Comparison of ENCODE assay signal across 8 mouse cellular contexts in the genomic region with DNA sequence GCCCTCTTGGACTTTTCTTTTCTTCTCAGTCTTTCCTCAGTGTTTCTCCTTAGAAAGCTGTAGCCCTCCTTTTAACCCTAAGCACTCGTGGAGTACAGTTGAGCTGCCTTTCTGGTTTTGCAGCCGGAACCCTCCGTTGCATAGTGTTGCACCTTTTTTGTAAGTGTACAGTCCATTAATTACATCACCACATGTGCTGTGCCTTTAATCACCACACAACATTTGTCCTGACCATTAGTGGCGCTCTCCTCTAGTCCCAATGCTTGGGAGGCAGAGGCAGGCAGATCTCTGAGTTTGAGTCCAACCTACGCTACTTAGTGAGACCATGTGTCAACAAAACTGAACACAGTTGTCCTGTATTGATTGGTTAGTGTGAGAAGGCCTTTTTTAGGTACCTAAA. TPM values are rescaled to one million over a fixed set of nuclear protein-coding genes. Genes with fewer than 3 reads are reported as not detected.
DNase-seq lines count a peak whose midpoint lies in the region; ATAC-seq and TF ChIP-seq lines count a peak whose summit lies in the region.

No protein-coding gene starts in this region.

- no peaks in the 10 kb centered on the region for H3K9me3 ChIP-seq in heart, embryonic 12.5 days (replicated peaks)
- H3K9me3 ChIP-seq in G1E (replicated peaks) = no peaks in the 10 kb centered on the region
- H3K9me3 ChIP-seq in heart, postnatal 0 days (replicated peaks; ENCODE audit: control insufficient read depth, low read length) = no peaks in the 10 kb centered on the region
- H3K9me3 ChIP-seq in midbrain, embryonic 10.5 days (replicated peaks) = no peaks in the 10 kb centered on the region

- no peaks in the 10 kb centered on the region for H3K27me3 ChIP-seq in heart, embryonic 12.5 days (replicated peaks)
- no peaks in the 10 kb centered on the region for H3K27me3 ChIP-seq in G1E (ENCODE audit: insufficient read depth, low read length)
- H3K27me3 ChIP-seq in heart, postnatal 0 days (ENCODE audit: control insufficient read depth, insufficient read depth, low read length) = no peaks in the 10 kb centered on the region
- H3K27me3 ChIP-seq in midbrain, embryonic 10.5 days (ENCODE audit: low read depth, poor library complexity, severe bottlenecking) = no peaks in the 10 kb centered on the region

- no peak for DNase-seq in heart, postnatal 4 days
- DNase-seq in G1E (ENCODE audit: low spot score) = no peak
- no peak for DNase-seq in heart, postnatal 0 days (ENCODE audit: low spot score)
- no peak for DNase-seq in midbrain, embryonic 10.5 days (ENCODE audit: low spot score)
- DNase-seq in left cerebral cortex, adult 8-10 months (ENCODE audit: low spot score in 2 of 2) = no peak
- DNase-seq in urinary bladder, postnatal 36 days (ENCODE audit: low spot score in 2 of 2) = no peak
- DNase-seq in urinary bladder, postnatal 14 days (ENCODE audit: low spot score) = no peak

- 0 out of 2 replicates have a peak overlapping the region, but pooled peaks have one; percentile 97 for H3K27ac ChIP-seq in heart, embryonic 12.5 days (ENCODE audit: poor library complexity, severe bottlenecking)
- H3K27ac ChIP-seq in heart, postnatal 0 days (ENCODE audit: low read depth) = peak overlapping the region; percentile 87
- peak overlapping the region; percentile 96 for H3K27ac ChIP-seq in midbrain, embryonic 10.5 days (replicated peaks)

- H3K4me1 ChIP-seq in heart, embryonic 12.5 days (replicated peaks) = peaks cover 17% of the 10 kb centered on the region
- peaks cover 44% of the 10 kb centered on the region for H3K4me1 ChIP-seq in G1E (ENCODE audit: insufficient read depth, low read depth, low read length)
- H3K4me1 ChIP-seq in heart, postnatal 0 days (ENCODE audit: control insufficient read depth, insufficient read depth) = peaks cover 13% of the 10 kb centered on the region
- peaks cover 28% of the 10 kb centered on the region for H3K4me1 ChIP-seq in midbrain, embryonic 10.5 days

- H3K4me2 ChIP-seq in heart, embryonic 12.5 days = peak overlapping the region; percentile 87
- peak overlapping the region; percentile 89 for H3K4me2 ChIP-seq in heart, postnatal 0 days (ENCODE audit: low read depth, low read length)

- TF ChIP-seq CTCF in G1E (IDR thresholded peaks at IDR 0.05; ENCODE audit: low read depth, low read length) = no peak
- no peak; the same call in 1 of the 2 replicates for TF ChIP-seq CTCF in heart, postnatal 0 days (IDR thresholded peaks at IDR 0.05; ENCODE audit: low read depth)

- no peak for TF ChIP-seq EP300 in heart, postnatal 0 days (IDR thresholded peaks at IDR 0.05; ENCODE audit: low read depth)

- WGBS in heart, embryonic 12.5 days = 82% methylated on average over 5 of the region's 5 CpGs
- WGBS in heart, postnatal 0 days = 83% methylated on average over 5 of the region's 5 CpGs
- 86% methylated on average over 5 of the region's 5 CpGs for WGBS in midbrain, embryonic 10.5 days

- H3K36me3 ChIP-seq in heart, embryonic 12.5 days = peaks cover 44% of the 10 kb centered on the region
- peaks cover 51% of the 10 kb centered on the region for H3K36me3 ChIP-seq in G1E (replicated peaks)
- peaks cover 41% of the 10 kb centered on the region for H3K36me3 ChIP-seq in heart, postnatal 0 days (replicated peaks; ENCODE audit: control insufficient read depth, insufficient read depth, low read length)
- peaks cover 46% of the 10 kb centered on the region for H3K36me3 ChIP-seq in midbrain, embryonic 10.5 days

- H3K9ac ChIP-seq in heart, embryonic 12.5 days = peak overlapping the region; percentile 99
- H3K9ac ChIP-seq in heart, postnatal 0 days (replicated peaks; ENCODE audit: low read depth, low read length) = peak overlapping the region; percentile 99

- no peak for ATAC-seq in heart, embryonic 12.5 days (ENCODE audit: insufficient number of reproducible peaks, low FRiP score)
- ATAC-seq in G1E (ENCODE audit: extremely low read depth, insufficient number of reproducible peaks, low FRiP score, poor library complexity, severe bottlenecking) = no peak
- no peak for ATAC-seq in heart, postnatal 0 days (ENCODE audit: insufficient read depth, low read depth)

- H3K4me3 ChIP-seq in heart, embryonic 12.5 days = peak overlapping the region; percentile 97
- H3K4me3 ChIP-seq in G1E (ENCODE audit: low read depth, low read length) = peak overlapping the region; percentile 99
- H3K4me3 ChIP-seq in heart, postnatal 0 days (ENCODE audit: low read depth, low read length) = peak overlapping the region; percentile 98
- H3K4me3 ChIP-seq in midbrain, embryonic 10.5 days = peak overlapping the region; percentile 99

RNA-seq across cellular contexts. Expression of a gene that starts 0.8 kb away (rescaled TPM):
- 59.7 and 65.0 TPM in 2 replicates for polyA plus RNA-seq in heart, embryonic 12.5 days (2016; fragmentation: Nextera tagmentation; extraction: Ambion mirVana)
- total RNA-seq in heart, postnatal 4 days (2021) = 10 to 100 TPM; 54.4 to 54.8 TPM
- total RNA-seq in G1E (2014; fragmentation: Nextera tagmentation) (26.4 and 47.0 TPM in 2 replicates), G1E (2017) (42.5 and 45.9 TPM in 2 replicates)
- 65.7 and 66.3 TPM in 2 replicates for polyA plus RNA-seq in G1E (2012)
- total RNA-seq in heart, postnatal 0 days (2014; rRNA removed; ENCODE audit: low replicate concordance) = 51.1 and 64.0 TPM in 2 replicates
- 34.2 and 38.6 TPM in 2 replicates for polyA plus RNA-seq in heart, postnatal 0 days (2015; fragmentation: Nextera tagmentation; extraction: Ambion mirVana)
- polyA plus RNA-seq in midbrain, embryonic 10.5 days (2016; fragmentation: Nextera tagmentation; extraction: Ambion mirVana) = 136 and 151 TPM in 2 replicates
- total RNA-seq in left cerebral cortex, adult 8-10 months (2022) = 100 to 1,000 TPM; 131 to 140 (median 137) TPM

RNA-seq across cellular contexts. Expression of a gene that starts 1.0 kb away (rescaled TPM):
- 8.1 and 11.6 TPM in 2 replicates for polyA plus RNA-seq in heart, embryonic 12.5 days (2016; fragmentation: Nextera tagmentation; extraction: Ambion mirVana)
- total RNA-seq in heart, postnatal 4 days (2021) = 1 to 10 TPM; 5.5 to 6.4 TPM
- total RNA-seq in G1E (2014; fragmentation: Nextera tagmentation) (11.7 and 13.2 TPM in 2 replicates), G1E (2017) (5.8 and 6.5 TPM in 2 replicates)
- polyA plus RNA-seq in G1E (2012) = 1.7 and 1.9 TPM in 2 replicates
- total RNA-seq in heart, postnatal 0 days (2014; rRNA removed; ENCODE audit: low replicate concordance) = 2.1 and 7.4 TPM in 2 replicates
- 11.7 and 12.5 TPM in 2 replicates for polyA plus RNA-seq in heart, postnatal 0 days (2015; fragmentation: Nextera tagmentation; extraction: Ambion mirVana)
- 13.4 and 13.5 TPM in 2 replicates for polyA plus RNA-seq in midbrain, embryonic 10.5 days (2016; fragmentation: Nextera tagmentation; extraction: Ambion mirVana)
- 1 to 10 TPM; 5.1 to 6.3 (median 5.7) TPM for total RNA-seq in left cerebral cortex, adult 8-10 months (2022)

RNA-seq across cellular contexts. Expression of a gene that starts 34.4 kb away (rescaled TPM):
- 0.34 and 0.50 TPM in 2 replicates for polyA plus RNA-seq in heart, embryonic 12.5 days (2016; fragmentation: Nextera tagmentation; extraction: Ambion mirVana)
- total RNA-seq in heart, postnatal 4 days (2021) = 10 to 100 TPM in 1 of 2 experiments, 1 to 10 TPM in 1; 9.2 to 11.4 TPM
- total RNA-seq in G1E (2014; fragmentation: Nextera tagmentation) (not detected in 2 replicates), G1E (2017) (0.11 TPM in 1 of 2 replicates, not detected in the other)
- not detected in 2 replicates for polyA plus RNA-seq in G1E (2012)
- total RNA-seq in heart, postnatal 0 days (2014; rRNA removed; ENCODE audit: low replicate concordance) = 4.4 and 12.7 TPM in 2 replicates
- 0.75 and 0.90 TPM in 2 replicates for polyA plus RNA-seq in heart, postnatal 0 days (2015; fragmentation: Nextera tagmentation; extraction: Ambion mirVana)
- 0.51 and 1.0 TPM in 2 replicates for polyA plus RNA-seq in midbrain, embryonic 10.5 days (2016; fragmentation: Nextera tagmentation; extraction: Ambion mirVana)
- total RNA-seq in left cerebral cortex, adult 8-10 months (2022) = 1 to 10 TPM; 5.0 to 6.0 (median 5.7) TPM

RNA-seq across cellular contexts. Expression of a gene that starts 35.3 kb away (rescaled TPM):
- polyA plus RNA-seq in heart, embryonic 12.5 days (2016; fragmentation: Nextera tagmentation; extraction: Ambion mirVana) = 446 and 471 TPM in 2 replicates
- total RNA-seq in heart, postnatal 4 days (2021) = 100 to 1,000 TPM; 301 to 310 TPM
- total RNA-seq in G1E (2014; fragmentation: Nextera tagmentation) (287 and 312 TPM in 2 replicates), G1E (2017) (83.8 and 87.1 TPM in 2 replicates)
- 173 and 201 TPM in 2 replicates for polyA plus RNA-seq in G1E (2012)
- total RNA-seq in heart, postnatal 0 days (2014; rRNA removed; ENCODE audit: low replicate concordance) = 292 and 338 TPM in 2 replicates
- polyA plus RNA-seq in heart, postnatal 0 days (2015; fragmentation: Nextera tagmentation; extraction: Ambion mirVana) = 162 and 171 TPM in 2 replicates
- 391 and 448 TPM in 2 replicates for polyA plus RNA-seq in midbrain, embryonic 10.5 days (2016; fragmentation: Nextera tagmentation; extraction: Ambion mirVana)
- 100 to 1,000 TPM; 363 to 424 (median 392) TPM for total RNA-seq in left cerebral cortex, adult 8-10 months (2022)

RNA-seq across cellular contexts. Expression of a gene that starts 44.0 kb away (rescaled TPM):
- 3,183 and 3,245 TPM in 2 replicates for polyA plus RNA-seq in heart, embryonic 12.5 days (2016; fragmentation: Nextera tagmentation; extraction: Ambion mirVana)
- total RNA-seq in heart, postnatal 4 days (2021) = 1,000 to 10,000 TPM; 5,292 to 5,773 TPM
- total RNA-seq in G1E (2014; fragmentation: Nextera tagmentation) = 3.3 TPM in 1 of 2 replicates, not detected in the other
- total RNA-seq in G1E (2017) = 1.1 TPM in 1 of 2 replicates, not detected in the other
- polyA plus RNA-seq in G1E (2012) = 0.08 TPM in 1 of 2 replicates, not detected in the other
- total RNA-seq in heart, postnatal 0 days (2014; rRNA removed; ENCODE audit: low replicate concordance) = 2,939 and 3,145 TPM in 2 replicates
- 7,680 and 7,748 TPM in 2 replicates for polyA plus RNA-seq in heart, postnatal 0 days (2015; fragmentation: Nextera tagmentation; extraction: Ambion mirVana)
- 0.80 and 1.1 TPM in 2 replicates for polyA plus RNA-seq in midbrain, embryonic 10.5 days (2016; fragmentation: Nextera tagmentation; extraction: Ambion mirVana)
- 10 to 100 TPM; 19.5 to 22.6 (median 19.7) TPM for total RNA-seq in left cerebral cortex, adult 8-10 months (2022)
